Comparison of ENCODE assay signal across 22 mouse cellular contexts in genomic region chrX:135917116-135917515, GRCm38 (mm10).
DNase-seq lines count a peak whose midpoint lies in the region; ATAC-seq lines count a peak whose summit lies in the region.
"Had no signal": no experiment of that assay in that cellular context is flagged by ENCODE, and none has a peak within 500 bp of the region (broad histone marks: within the 10 kb centered on the region; RNA-seq: fewer than 3 reads in every experiment).

No protein-coding gene starts in this region.

- H3K27ac ChIP-seq in forebrain, embryonic 13.5 days = no peak overlapping the region
- H3K27ac ChIP-seq in forebrain, embryonic 12.5 days = no peak overlapping the region
- H3K27ac ChIP-seq in hindbrain, embryonic 14.5 days = peak overlapping the region; percentile 62
- no peak overlapping the region for H3K27ac ChIP-seq in hindbrain, embryonic 11.5 days (ENCODE audit: low read depth, low read length)
- peak overlapping the region; percentile 42; the same call in 1 of the 2 replicates for H3K27ac ChIP-seq in midbrain, embryonic 15.5 days
- H3K27ac ChIP-seq in midbrain, embryonic 13.5 days = no peak overlapping the region
- H3K27ac ChIP-seq in forebrain, embryonic 16.5 days (ENCODE audit: low read length) = no peak overlapping the region
- no peak overlapping the region for H3K27ac ChIP-seq in kidney, embryonic 15.5 days
- H3K27ac ChIP-seq: embryonic facial prominence, embryonic 13.5 days; heart, embryonic 10.5 days had no signal

- H3K9ac ChIP-seq in forebrain, embryonic 13.5 days = no peak overlapping the region
- no peak overlapping the region for H3K9ac ChIP-seq in forebrain, embryonic 12.5 days
- no peak overlapping the region for H3K9ac ChIP-seq in hindbrain, embryonic 14.5 days
- no peak overlapping the region for H3K9ac ChIP-seq in hindbrain, embryonic 11.5 days (ENCODE audit: low read depth, low read length)
- no peak overlapping the region for H3K9ac ChIP-seq in midbrain, embryonic 15.5 days
- H3K9ac ChIP-seq in midbrain, embryonic 13.5 days (replicated peaks) = no peak overlapping the region
- no peak overlapping the region for H3K9ac ChIP-seq in forebrain, embryonic 16.5 days (replicated peaks; ENCODE audit: low read depth, low read length)
- no peak overlapping the region for H3K9ac ChIP-seq in kidney, embryonic 15.5 days
- H3K9ac ChIP-seq: embryonic facial prominence, embryonic 13.5 days had no signal

- H3K9me3 ChIP-seq in forebrain, embryonic 13.5 days (replicated peaks) = no peaks in the 10 kb centered on the region
- no peaks in the 10 kb centered on the region for H3K9me3 ChIP-seq in forebrain, embryonic 12.5 days
- H3K9me3 ChIP-seq in hindbrain, embryonic 14.5 days (ENCODE audit: control insufficient read depth, low read length) = no peaks in the 10 kb centered on the region
- no peaks in the 10 kb centered on the region for H3K9me3 ChIP-seq in hindbrain, embryonic 11.5 days (ENCODE audit: control insufficient read depth, low read length)
- no peaks in the 10 kb centered on the region for H3K9me3 ChIP-seq in midbrain, embryonic 15.5 days
- no peaks in the 10 kb centered on the region for H3K9me3 ChIP-seq in midbrain, embryonic 13.5 days
- no peaks in the 10 kb centered on the region for H3K9me3 ChIP-seq in forebrain, embryonic 16.5 days (ENCODE audit: control insufficient read depth, low read length)
- H3K9me3 ChIP-seq in kidney, embryonic 15.5 days (replicated peaks) = no peaks in the 10 kb centered on the region
- H3K9me3 ChIP-seq: embryonic facial prominence, embryonic 13.5 days; G1E; heart, embryonic 10.5 days had no signal

- H3K4me3 ChIP-seq in forebrain, embryonic 13.5 days = no peak overlapping the region
- H3K4me3 ChIP-seq in forebrain, embryonic 12.5 days (replicated peaks) = no peak overlapping the region
- H3K4me3 ChIP-seq in hindbrain, embryonic 14.5 days (replicated peaks; ENCODE audit: low read length) = no peak overlapping the region
- no peak overlapping the region for H3K4me3 ChIP-seq in hindbrain, embryonic 11.5 days (ENCODE audit: low read depth, low read length)
- H3K4me3 ChIP-seq in midbrain, embryonic 15.5 days = no peak overlapping the region
- no peak overlapping the region for H3K4me3 ChIP-seq in midbrain, embryonic 13.5 days (replicated peaks)
- H3K4me3 ChIP-seq in forebrain, embryonic 16.5 days (replicated peaks; ENCODE audit: low read length) = no peak overlapping the region
- no peak overlapping the region for H3K4me3 ChIP-seq in kidney, embryonic 15.5 days (replicated peaks)
- H3K4me3 ChIP-seq: embryonic facial prominence, embryonic 13.5 days; heart, embryonic 10.5 days had no signal

- H3K4me1 ChIP-seq in forebrain, embryonic 13.5 days = no peaks in the 10 kb centered on the region
- no peaks in the 10 kb centered on the region for H3K4me1 ChIP-seq in forebrain, embryonic 12.5 days
- no peaks in the 10 kb centered on the region for H3K4me1 ChIP-seq in hindbrain, embryonic 14.5 days (replicated peaks; ENCODE audit: control insufficient read depth, insufficient read depth, low read length)
- no peaks in the 10 kb centered on the region for H3K4me1 ChIP-seq in hindbrain, embryonic 11.5 days (replicated peaks; ENCODE audit: control insufficient read depth, insufficient read depth, low read length)
- H3K4me1 ChIP-seq in midbrain, embryonic 15.5 days = 0 out of 2 replicates have a peak, but pooled peaks cover 4% of the 10 kb centered on the region
- no peaks in the 10 kb centered on the region for H3K4me1 ChIP-seq in midbrain, embryonic 13.5 days (replicated peaks)
- H3K4me1 ChIP-seq in forebrain, embryonic 16.5 days (replicated peaks; ENCODE audit: control insufficient read depth, insufficient read depth, low read length) = no peaks in the 10 kb centered on the region
- no peaks in the 10 kb centered on the region for H3K4me1 ChIP-seq in kidney, embryonic 15.5 days
- H3K4me1 ChIP-seq: embryonic facial prominence, embryonic 13.5 days; heart, embryonic 10.5 days had no signal

- H3K27me3 ChIP-seq in forebrain, embryonic 13.5 days = no peaks in the 10 kb centered on the region
- no peaks in the 10 kb centered on the region for H3K27me3 ChIP-seq in forebrain, embryonic 12.5 days
- H3K27me3 ChIP-seq in hindbrain, embryonic 14.5 days (ENCODE audit: control insufficient read depth, insufficient read depth, low read length) = no peaks in the 10 kb centered on the region; the same call in 1 of the 2 replicates
- no peaks in the 10 kb centered on the region for H3K27me3 ChIP-seq in hindbrain, embryonic 11.5 days (ENCODE audit: control insufficient read depth, insufficient read depth, low read length)
- H3K27me3 ChIP-seq in midbrain, embryonic 15.5 days (replicated peaks) = no peaks in the 10 kb centered on the region
- no peaks in the 10 kb centered on the region for H3K27me3 ChIP-seq in midbrain, embryonic 13.5 days
- no peaks in the 10 kb centered on the region for H3K27me3 ChIP-seq in forebrain, embryonic 16.5 days (replicated peaks; ENCODE audit: control insufficient read depth, insufficient read depth, low read length)
- H3K27me3 ChIP-seq in kidney, embryonic 15.5 days = no peaks in the 10 kb centered on the region

- ATAC-seq in forebrain, embryonic 13.5 days = peak; percentile 41; the same call in 1 of the 2 replicates
- ATAC-seq in forebrain, embryonic 12.5 days (ENCODE audit: low FRiP score) = no peak
- ATAC-seq in hindbrain, embryonic 14.5 days (ENCODE audit: low FRiP score) = peak; percentile 59; the same call in 1 of the 2 replicates
- ATAC-seq in hindbrain, embryonic 11.5 days (ENCODE audit: low FRiP score) = no peak
- peak; percentile 74 for ATAC-seq in midbrain, embryonic 15.5 days (replicated peaks)
- ATAC-seq in midbrain, embryonic 13.5 days = no peak
- ATAC-seq in forebrain, embryonic 16.5 days = peak; percentile 66
- no peak for ATAC-seq in kidney, embryonic 15.5 days (replicated peaks; ENCODE audit: low FRiP score)
- ATAC-seq: CD4-positive, CD25-positive, alpha-beta regulatory T cell, adult 4 months had no signal

- H3K4me2 ChIP-seq in forebrain, embryonic 13.5 days = no peak overlapping the region
- no peak overlapping the region for H3K4me2 ChIP-seq in forebrain, embryonic 12.5 days
- H3K4me2 ChIP-seq in hindbrain, embryonic 14.5 days (replicated peaks) = no peak overlapping the region
- no peak overlapping the region for H3K4me2 ChIP-seq in hindbrain, embryonic 11.5 days (replicated peaks; ENCODE audit: low read depth, low read length)
- H3K4me2 ChIP-seq in midbrain, embryonic 15.5 days = no peak overlapping the region
- H3K4me2 ChIP-seq in midbrain, embryonic 13.5 days (replicated peaks) = no peak overlapping the region
- H3K4me2 ChIP-seq in forebrain, embryonic 16.5 days (ENCODE audit: low read length) = no peak overlapping the region
- no peak overlapping the region for H3K4me2 ChIP-seq in kidney, embryonic 15.5 days
- H3K4me2 ChIP-seq: embryonic facial prominence, embryonic 13.5 days had no signal

- 24% methylated on average over 1 of the region's 1 CpGs for WGBS in forebrain, embryonic 13.5 days
- WGBS in forebrain, embryonic 12.5 days = 54% methylated on average over 1 of the region's 1 CpGs
- WGBS in hindbrain, embryonic 14.5 days = 18% methylated on average over 1 of the region's 1 CpGs
- 50% methylated on average over 1 of the region's 1 CpGs for WGBS in hindbrain, embryonic 11.5 days
- 21% methylated on average over 1 of the region's 1 CpGs for WGBS in midbrain, embryonic 15.5 days
- WGBS in midbrain, embryonic 13.5 days = 28% methylated on average over 1 of the region's 1 CpGs
- WGBS in forebrain, embryonic 16.5 days = 35% methylated on average over 1 of the region's 1 CpGs
- WGBS in kidney, embryonic 15.5 days = 60% methylated on average over 1 of the region's 1 CpGs

- DNase-seq in hindbrain, embryonic 14.5 days (ENCODE audit: low spot score) = peak; percentile 45
- no peak for DNase-seq in hindbrain, embryonic 11.5 days (ENCODE audit: low spot score)
- DNase-seq: adrenal gland, adult 8-10 months; adrenal gland, postnatal 36 days; B cell, adult 2 months; cerebellum, adult 11-12 months; cerebellum, adult 9-10 months; cerebellum, postnatal 25 days; gastrocnemius, postnatal 10 days; heart, adult 18-20 months; heart, postnatal 10 days; kidney, adult 11 months had no signal

- H3K36me3 ChIP-seq in forebrain, embryonic 13.5 days (ENCODE audit: poor library complexity, severe bottlenecking) = no peaks in the 10 kb centered on the region
- no peaks in the 10 kb centered on the region for H3K36me3 ChIP-seq in forebrain, embryonic 12.5 days (replicated peaks)
- no peaks in the 10 kb centered on the region for H3K36me3 ChIP-seq in hindbrain, embryonic 14.5 days (replicated peaks; ENCODE audit: control insufficient read depth, insufficient read depth)
- no peaks in the 10 kb centered on the region for H3K36me3 ChIP-seq in hindbrain, embryonic 11.5 days (ENCODE audit: control insufficient read depth, insufficient read depth, low read length)
- no peaks in the 10 kb centered on the region for H3K36me3 ChIP-seq in midbrain, embryonic 15.5 days (replicated peaks)
- H3K36me3 ChIP-seq in midbrain, embryonic 13.5 days = no peaks in the 10 kb centered on the region
- H3K36me3 ChIP-seq in forebrain, embryonic 16.5 days (ENCODE audit: control insufficient read depth, insufficient read depth) = no peaks in the 10 kb centered on the region
- no peaks in the 10 kb centered on the region for H3K36me3 ChIP-seq in kidney, embryonic 15.5 days
- H3K36me3 ChIP-seq: embryonic facial prominence, embryonic 13.5 days; G1E; heart, embryonic 10.5 days had no signal

Comparison
In these comparisons a context has a peak if more than half of its experiments do, and no peak if none do; other contexts are left out.
1. ATAC-seq: peak in forebrain, embryonic 13.5 days (single experiment), hindbrain, embryonic 14.5 days (single experiment), midbrain, embryonic 15.5 days (single experiment) and forebrain, embryonic 16.5 days (single experiment); none in forebrain, embryonic 12.5 days (single experiment), hindbrain, embryonic 11.5 days (single experiment), midbrain, embryonic 13.5 days (single experiment) and kidney, embryonic 15.5 days (single experiment).
2. H3K27ac ChIP-seq: peak in hindbrain, embryonic 14.5 days (single experiment) and midbrain, embryonic 15.5 days (single experiment); none in forebrain, embryonic 13.5 days (single experiment), forebrain, embryonic 12.5 days (single experiment), hindbrain, embryonic 11.5 days (single experiment), midbrain, embryonic 13.5 days (single experiment), forebrain, embryonic 16.5 days (single experiment) and kidney, embryonic 15.5 days (single experiment).